ENCODE assay signal across 20 mouse cellular contexts in the genomic region with DNA sequence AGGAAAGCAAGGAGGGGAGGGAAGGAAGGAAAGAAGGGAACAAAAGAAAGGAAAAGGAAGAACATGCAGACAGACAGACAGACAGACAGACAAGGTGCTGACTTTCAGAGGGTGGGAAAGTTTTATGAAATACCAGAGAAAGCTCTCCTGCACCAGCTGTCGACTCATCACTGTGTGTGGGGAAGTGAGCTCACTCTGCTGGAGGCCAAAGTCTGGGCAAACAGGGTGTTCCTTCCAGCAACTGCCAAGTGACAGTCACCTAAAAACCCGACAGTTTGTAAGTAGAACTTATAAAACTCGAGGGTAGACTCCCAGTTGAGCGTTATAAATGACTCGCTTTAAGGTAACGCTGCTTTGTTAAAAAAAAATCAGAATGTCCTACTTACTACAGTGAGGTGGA. TPM values are rescaled to one million over a fixed set of nuclear protein-coding genes. Genes with fewer than 3 reads are reported as not detected.
DNase-seq lines count a peak whose midpoint lies in the region; TF ChIP-seq lines count a peak whose summit lies in the region.
"Had no signal": no experiment of that assay in that cellular context is flagged by ENCODE, and none has a peak within 500 bp of the region (broad histone marks: within the 10 kb centered on the region; RNA-seq: fewer than 3 reads in every experiment).

No protein-coding gene starts in this region.

- H3K4me1 ChIP-seq in embryonic fibroblast, embryonic 13.5 days (ENCODE audit: control insufficient read depth, insufficient read depth, low read length): peaks cover 2% of the 10 kb centered on the region; the same call in 1 of the 2 replicates
- H3K4me1 ChIP-seq: embryonic facial prominence, embryonic 15.5 days; hindbrain, embryonic 10.5 days; intestine, embryonic 15.5 days had no signal

- TF ChIP-seq POLR2A in embryonic fibroblast, embryonic 13.5 days (IDR thresholded peaks at IDR 0.05; ENCODE audit: low read depth, low read length): no peak

- peak; percentile 27 for DNase-seq in adrenal gland, postnatal 10 days
- DNase-seq in adrenal gland, adult 18-20 months (ENCODE audit: low spot score in 2 of 2): no peak
- DNase-seq in 3T3-L1 (ENCODE audit: low read depth, low spot score) (peak; percentile 46), NIH3T3 (ENCODE audit: low read depth) (peak; percentile 41)
- DNase-seq in gastrocnemius, postnatal 25 days: no peak
- DNase-seq in kidney, postnatal 36 days: no peak
- DNase-seq: cerebellum, adult 11 months; cerebellum, adult 8-10 months; cerebellum, postnatal 14 days; embryo, embryonic 11 days; heart, adult 2 months; kidney, adult 18-20 months had no signal

- H3K27ac ChIP-seq in embryonic fibroblast, embryonic 13.5 days (ENCODE audit: insufficient read depth, low read length): peak overlapping the region; percentile 34; the same call in 1 of the 2 replicates
- H3K27ac ChIP-seq: embryonic facial prominence, embryonic 15.5 days; forebrain, embryonic 15.5 days; heart, adult 2 months; hindbrain, embryonic 10.5 days; hindbrain, embryonic 14.5 days; intestine, embryonic 15.5 days had no signal

- H3K4me3 ChIP-seq in embryonic fibroblast, embryonic 13.5 days (ENCODE audit: insufficient read depth, low read length): no peak overlapping the region
- H3K4me3 ChIP-seq: embryonic facial prominence, embryonic 15.5 days; forebrain, embryonic 15.5 days; heart, adult 2 months; heart, embryonic 12.5 days; hindbrain, embryonic 10.5 days; intestine, embryonic 15.5 days had no signal

- no peak for TF ChIP-seq CTCF in embryonic fibroblast, embryonic 13.5 days (IDR thresholded peaks at IDR 0.05; ENCODE audit: borderline replicate concordance, insufficient read depth, low read length)

RNA-seq across cellular contexts. Expression of a gene that starts 21.0 kb away (rescaled TPM):
- 10 to 100 TPM; 31.9 to 40.4 TPM for total RNA-seq in adrenal gland, postnatal 10 days (2021)
- 10 to 100 TPM; 23.6 to 28.5 TPM for total RNA-seq in adrenal gland, adult 18-20 months (2021)
- polyA plus RNA-seq in embryonic fibroblast, embryonic 13.5 days (2011; ENCODE audit: insufficient read length, low read depth, missing spikeins): 63.2 and 74.6 TPM in 2 replicates
- total RNA-seq in gastrocnemius, postnatal 25 days (2021): 1 to 10 TPM; 1.4 to 2.2 TPM
- total RNA-seq: MEL had no signal

Comparison
In these comparisons a context has a peak if more than half of its experiments do, and no peak if none do; other contexts are left out.
1. DNase-seq: peak in adrenal gland, postnatal 10 days (single experiment), 3T3-L1 (single experiment) and NIH3T3 (single experiment); none in adrenal gland, adult 18-20 months (0 of 2), gastrocnemius, postnatal 25 days (single experiment) and kidney, postnatal 36 days (0 of 2).
2. RNA of a gene that starts 21.0 kb away (total RNA-seq): 31.9 to 40.4 TPM in adrenal gland, postnatal 10 days and 23.6 to 28.5 TPM in adrenal gland, adult 18-20 months; 1.4 to 2.2 TPM in gastrocnemius, postnatal 25 days; every median in the first group is over 4 times any median in the second.